Mouse (Mus musculus): ENCODE results near the gene Eral1.

Eral1 gene

GRCm38 (mm10) chr11:78079961-78080921, at the start of gene Eral1:
TSS of gene Eral1 (minus strand) at chr11:78080383.
- in situ Hi-C loops (cut with MboI; ENCODE audit: low sequenced_read_pairs) = no loop called here

- in situ Hi-C loops (cut with MboI; ENCODE audit: low sequenced_read_pairs) = no loop called here
These were observed 49.3 kb upstream of the Eral1 start for GRCm38 (mm10) chr11:78129458-78129857.

- in situ Hi-C loops (cut with MboI; ENCODE audit: low sequenced_read_pairs) = no loop called here
These were observed 46.6 kb upstream of the Eral1 start for GRCm38 (mm10) chr11:78126739-78127138.

- in situ Hi-C loops (cut with MboI; ENCODE audit: low sequenced_read_pairs) = no loop called here
These were observed 45.5 kb upstream of the Eral1 start for GRCm38 (mm10) chr11:78125691-78126090.

- in situ Hi-C loops (cut with MboI; ENCODE audit: low sequenced_read_pairs) = no loop called here
These were observed 43.6 kb upstream of the Eral1 start for GRCm38 (mm10) chr11:78123782-78124181.

- in situ Hi-C loops (cut with MboI; ENCODE audit: low sequenced_read_pairs) = no loop called here
These were observed 42.6 kb upstream of the Eral1 start for GRCm38 (mm10) chr11:78122815-78123214.

- in situ Hi-C loops (cut with MboI; ENCODE audit: low sequenced_read_pairs) = no loop called here
These were observed 41.0 kb upstream of the Eral1 start for GRCm38 (mm10) chr11:78121176-78121575.

GRCm38 (mm10) chr11:78119898-78120297, 39.7 kb upstream of the Eral1 start:
- in situ Hi-C loops (cut with MboI; ENCODE audit: low sequenced_read_pairs) = no loop called here

- in situ Hi-C loops (cut with MboI; ENCODE audit: low sequenced_read_pairs) = no loop called here
These were observed 38.3 kb upstream of the Eral1 start for GRCm38 (mm10) chr11:78118467-78118866.

GRCm38 (mm10) chr11:78116146-78116410, 35.9 kb upstream of the Eral1 start:
- in situ Hi-C loops (cut with MboI; ENCODE audit: low sequenced_read_pairs) = no loop called here

GRCm38 (mm10) chr11:78115367-78116145, 35.4 kb upstream of the Eral1 start:
- in situ Hi-C loops (cut with MboI; ENCODE audit: low sequenced_read_pairs) = no loop called here

- in situ Hi-C loops (cut with MboI; ENCODE audit: low sequenced_read_pairs) = no loop called here
These were observed 34.6 kb upstream of the Eral1 start for GRCm38 (mm10) chr11:78114676-78115366.

GRCm38 (mm10) chr11:78113616-78114015, 33.4 kb upstream of the Eral1 start:
- in situ Hi-C loops (cut with MboI; ENCODE audit: low sequenced_read_pairs) = no loop called here

GRCm38 (mm10) chr11:78104501-78104900, 24.3 kb upstream of the Eral1 start:
- in situ Hi-C loops (cut with MboI; ENCODE audit: low sequenced_read_pairs) = no loop called here

GRCm38 (mm10) chr11:78102958-78103747, 23.0 kb upstream of the Eral1 start:
- in situ Hi-C loops (cut with MboI; ENCODE audit: low sequenced_read_pairs) = no loop called here

- in situ Hi-C loops (cut with MboI; ENCODE audit: low sequenced_read_pairs) = no loop called here
These were observed 22.0 kb upstream of the Eral1 start for GRCm38 (mm10) chr11:78102142-78102541.

- in situ Hi-C loops (cut with MboI; ENCODE audit: low sequenced_read_pairs) = no loop called here
These were observed 20.6 kb upstream of the Eral1 start for GRCm38 (mm10) chr11:78100746-78101145.

- in situ Hi-C loops (cut with MboI; ENCODE audit: low sequenced_read_pairs) = no loop called here
These were observed 16.9 kb upstream of the Eral1 start for GRCm38 (mm10) chr11:78097077-78097476.

GRCm38 (mm10) chr11:78095144-78095516, 14.9 kb upstream of the Eral1 start:
- in situ Hi-C loops (cut with MboI; ENCODE audit: low sequenced_read_pairs) = no loop called here

- in situ Hi-C loops (cut with MboI; ENCODE audit: low sequenced_read_pairs) = no loop called here
These were observed 14.4 kb upstream of the Eral1 start, which contains the start of gene Fam222b for GRCm38 (mm10) chr11:78094504-78095143. TSS of gene Fam222b (plus strand) at chr11:78094660.

All from CH12F3 (cell line).